Mouse (Mus musculus): Measurements from ENCODE around the gene Oser1. TPM values are rescaled to one million over a fixed set of nuclear protein-coding genes. Genes with fewer than 3 reads are reported as not detected.

Oser1 gene
- total and polyA plus RNA-seq, 3 experiments, result 43.8 to 53.9 TPM; not detected in 1

GRCm38 (mm10) chr2:163419346-163420045 lies 5.0 kb downstream of the Oser1 start:
- H3K9me3 ChIP-seq (replicated peaks; ENCODE audit: insufficient read depth, low read length), result no peaks in the 10 kb centered on the region
- peak; percentile 99 for DNase-seq (ENCODE audit: low read depth, low spot score)
- H3K27me3 ChIP-seq (ENCODE audit: control insufficient read depth in 1 of 2, insufficient read depth in 2 of 2, low read length in 2 of 2), result no peaks in the 10 kb centered on the region
- peak overlapping the region; percentile 91 for H3K9ac ChIP-seq (ENCODE audit: control insufficient read depth, low read depth, low read length, poor library complexity, severe bottlenecking)
- H3K4me1 ChIP-seq (ENCODE audit: control insufficient read depth in 1 of 2, insufficient read depth in 2 of 2, low read length in 2 of 2), result peaks cover 6 to 13% of the 10 kb centered on the region in 2 experiments
- H3K27ac ChIP-seq (ENCODE audit: control insufficient read depth, low read depth, low read length), result peak overlapping the region; percentile 77
- H3K79me2 ChIP-seq (ENCODE audit: control insufficient read depth, insufficient read depth, low read length, poor library complexity), result peaks cover 42% of the 10 kb centered on the region
- peak overlapping the region; percentile 79 to 95 for H3K4me3 ChIP-seq (ENCODE audit: control insufficient read depth in 1 of 2, insufficient read depth in 1 of 2, low read depth in 2 of 2, low read length in 2 of 2)
- H3K36me3 ChIP-seq (ENCODE audit: control insufficient read depth in 1 of 2, insufficient read depth in 2 of 2, low read length in 2 of 2), result peaks cover 6 to 31% of the 10 kb centered on the region in 2 experiments
- peak; percentile 87 for TF ChIP-seq NRF1 (IDR thresholded peaks at IDR 0.05; ENCODE audit: insufficient read depth, low read depth, low read length, poor library complexity, severe bottlenecking)
- no peak for TF ChIP-seq CHD1 (IDR thresholded peaks at IDR 0.05; ENCODE audit: low read depth, low read length)
- peak; percentile 100 for TF ChIP-seq MAX (IDR thresholded peaks at IDR 0.05; ENCODE audit: low read length)
- TF ChIP-seq USF1 (IDR thresholded peaks at IDR 0.05; ENCODE audit: low read depth, low read length), result peak; percentile 99
- no peak for TF ChIP-seq ZC3H11A (IDR thresholded peaks at IDR 0.05; ENCODE audit: low read depth, low read length)
- peak; percentile 77 to 82 for TF ChIP-seq POLR2A (IDR thresholded peaks at IDR 0.05; ENCODE audit: control insufficient read depth in 1 of 2, insufficient read depth in 1 of 2, low read depth in 1 of 2, low read length in 2 of 2, poor library complexity in 1 of 2)
- TF ChIP-seq MAFK (IDR thresholded peaks at IDR 0.05; ENCODE audit: borderline replicate concordance, low read depth, low read length), result no peak
- TF ChIP-seq RAD21 (IDR thresholded peaks at IDR 0.05; ENCODE audit: low read depth, low read length), result no peak
- TF ChIP-seq SIN3A (IDR thresholded peaks at IDR 0.05; ENCODE audit: low read length), result peak; percentile 98
- no peak for TF ChIP-seq E2F4 (IDR thresholded peaks at IDR 0.05; ENCODE audit: borderline replicate concordance, low read depth, low read length)
- no peak for TF ChIP-seq UBTF (IDR thresholded peaks at IDR 0.05; ENCODE audit: borderline replicate concordance, insufficient read depth, low read depth, low read length)
- TF ChIP-seq SMC3 (IDR thresholded peaks at IDR 0.05; ENCODE audit: low read depth, low read length), result no peak
- TF ChIP-seq CHD2 (IDR thresholded peaks at IDR 0.05; ENCODE audit: low read length), result no peak
- peak; percentile 8; the same call in 1 of the 2 replicates for TF ChIP-seq TCF12 (IDR thresholded peaks at IDR 0.05; ENCODE audit: low read depth, low read length)
- TF ChIP-seq GATA1 (IDR thresholded peaks at IDR 0.05; ENCODE audit: low read depth, low read length), result no peak
- TF ChIP-seq EP300 (IDR thresholded peaks at IDR 0.05; ENCODE audit: low read depth in 1 of 2, low read length in 2 of 2), result peak in 1 of 2 experiments; percentile 37; a peak in 1 of 4 replicates
- TF ChIP-seq TBP (IDR thresholded peaks at IDR 0.05; ENCODE audit: low read depth, low read length), result no peak
- peak; percentile 99 for TF ChIP-seq BHLHE40 (IDR thresholded peaks at IDR 0.05; ENCODE audit: borderline replicate concordance, low read depth, low read length)
- peak; percentile 84 for TF ChIP-seq ETS1 (IDR thresholded peaks at IDR 0.05; ENCODE audit: low read depth, low read length)
- no peak for TF ChIP-seq JUND (IDR thresholded peaks at IDR 0.05; ENCODE audit: low read depth, low read length)
- TF ChIP-seq NELFE (IDR thresholded peaks at IDR 0.05; ENCODE audit: low read depth, low read length), result peak; percentile 78
- TF ChIP-seq MYC (IDR thresholded peaks at IDR 0.05; ENCODE audit: low read depth, low read length), result peak; percentile 93
- no peak for TF ChIP-seq CTCF (IDR thresholded peaks at IDR 0.05 in 2 of 3, conservative IDR thresholded peaks at IDR 0.05 in 1 of 3; ENCODE audit: control insufficient read depth in 1 of 3, insufficient read depth in 1 of 3, low read depth in 2 of 3, low read length in 3 of 3, poor library complexity in 1 of 3, severe bottlenecking in 1 of 3)
- 0 out of 2 replicates have a peak, but pooled peaks have one; percentile 18 for TF ChIP-seq KAT2A (conservative IDR thresholded peaks at IDR 0.05; ENCODE audit: low read depth, low read length)
- TF ChIP-seq RCOR1 (IDR thresholded peaks at IDR 0.05; ENCODE audit: low read depth, low read length), result no peak
- TF ChIP-seq GABPA (IDR thresholded peaks at IDR 0.05; ENCODE audit: low read depth, low read length), result no peak
- TF ChIP-seq POLR2AphosphoS5 (IDR thresholded peaks at IDR 0.05; ENCODE audit: borderline replicate concordance, low read depth, low read length), result no peak
- TF ChIP-seq ELF1 (IDR thresholded peaks at IDR 0.05; ENCODE audit: low read depth, low read length), result peak; percentile 84
- TF ChIP-seq USF2 (IDR thresholded peaks at IDR 0.05; ENCODE audit: borderline replicate concordance in 1 of 2, insufficient read depth in 1 of 2, low read depth in 1 of 2, low read length in 2 of 2), result peak; percentile 73 to 91
- peak; percentile 79 for TF ChIP-seq ZMIZ1 (IDR thresholded peaks at IDR 0.05; ENCODE audit: low read depth, low read length)
- TF ChIP-seq HCFC1 (IDR thresholded peaks at IDR 0.05; ENCODE audit: low read depth, low read length), result peak; percentile 81
- TF ChIP-seq ZNF384 (IDR thresholded peaks at IDR 0.05; ENCODE audit: low read depth, low read length), result no peak
- no peak for TF ChIP-seq TAL1 (IDR thresholded peaks at IDR 0.05; ENCODE audit: low read length)
- TF ChIP-seq MAZ (IDR thresholded peaks at IDR 0.05; ENCODE audit: low read depth, low read length), result peak; percentile 85; the same call in 1 of the 2 replicates
- TF ChIP-seq MEF2A (IDR thresholded peaks at IDR 0.05; ENCODE audit: extremely low read depth, insufficient replicate concordance, low read depth, low read length, poor library complexity, severe bottlenecking), result no peak
- peak; percentile 97 for TF ChIP-seq MXI1 (IDR thresholded peaks at IDR 0.05; ENCODE audit: low read depth, low read length)

Data from MEL (cell line).